Mouse (Mus musculus): ENCODE measurements at regions not wholly inside any gene's neighbourhood (a gene's known extent, or its start where the extent isn't known, plus 50 kb on each side); places are given as distances from the start of the nearest gene placed in this dataset.

- no peak for DNase-seq (ENCODE audit: low read depth in 1 of 2, low spot score in 2 of 2)
These were observed 119.5 kb upstream of the Sash1 start for GRCm38 (mm10) chr10:9005140-9005909.

- no peak for DNase-seq (ENCODE audit: low read depth in 1 of 2, low spot score in 2 of 2)
These were observed 116.4 kb upstream of the Sash1 start for GRCm38 (mm10) chr10:9002261-9002660.

- DNase-seq (ENCODE audit: low read depth in 1 of 2, low spot score in 2 of 2) = no peak
These were observed 113.0 kb upstream of the Sash1 start for GRCm38 (mm10) chr10:8998758-8999398.

- DNase-seq (ENCODE audit: low read depth in 1 of 2, low spot score in 2 of 2) = no peak
These were observed 112.5 kb upstream of the Sash1 start for GRCm38 (mm10) chr10:8998356-8998755.

- DNase-seq (ENCODE audit: low read depth in 1 of 2, low spot score in 2 of 2) = no peak
These were observed 109.2 kb upstream of the Sash1 start for GRCm38 (mm10) chr10:8995097-8995496.

- no peak for DNase-seq (ENCODE audit: low read depth in 1 of 2, low spot score in 2 of 2)
These were observed 100.5 kb upstream of the Sash1 start for GRCm38 (mm10) chr10:8986339-8986738.

GRCm38 (mm10) chr10:8983347-8983746, 97.5 kb upstream of the Sash1 start:
- DNase-seq (ENCODE audit: low read depth in 1 of 2, low spot score in 2 of 2) = no peak

- no peak for DNase-seq (ENCODE audit: low read depth in 1 of 2, low spot score in 2 of 2)
These were observed 94.7 kb upstream of the Sash1 start for GRCm38 (mm10) chr10:8980568-8980967.

GRCm38 (mm10) chr10:8978595-8978994, 92.7 kb upstream of the Sash1 start:
- DNase-seq (ENCODE audit: low read depth in 1 of 2, low spot score in 2 of 2) = no peak

GRCm38 (mm10) chr10:8973934-8974333, 88.1 kb upstream of the Sash1 start:
- DNase-seq (ENCODE audit: low read depth in 1 of 2, low spot score in 2 of 2) = no peak

- no peak for DNase-seq (ENCODE audit: low read depth in 1 of 2, low spot score in 2 of 2)
These were observed 87.1 kb upstream of the Sash1 start for GRCm38 (mm10) chr10:8972789-8973551.

GRCm38 (mm10) chr10:8970807-8971206, 84.9 kb upstream of the Sash1 start:
- no peak for DNase-seq (ENCODE audit: low read depth in 1 of 2, low spot score in 2 of 2)

- DNase-seq (ENCODE audit: low read depth in 1 of 2, low spot score in 2 of 2) = no peak
These were observed 83.7 kb upstream of the Sash1 start for GRCm38 (mm10) chr10:8969586-8969985.

GRCm38 (mm10) chr10:8969016-8969415, 83.1 kb upstream of the Sash1 start:
- no peak for DNase-seq (ENCODE audit: low read depth in 1 of 2, low spot score in 2 of 2)

- DNase-seq (ENCODE audit: low read depth in 1 of 2, low spot score in 2 of 2) = no peak
These were observed 82.5 kb upstream of the Sash1 start for GRCm38 (mm10) chr10:8968276-8968923.

- no peak for DNase-seq (ENCODE audit: low read depth in 1 of 2, low spot score in 2 of 2)
These were observed 77.1 kb upstream of the Sash1 start for GRCm38 (mm10) chr10:8962921-8963320.

GRCm38 (mm10) chr10:8960964-8961675, 75.2 kb upstream of the Sash1 start:
- no peak for DNase-seq (ENCODE audit: low read depth in 1 of 2, low spot score in 2 of 2)

- no peak for DNase-seq (ENCODE audit: low read depth in 1 of 2, low spot score in 2 of 2)
These were observed 74.5 kb upstream of the Sash1 start for GRCm38 (mm10) chr10:8960275-8960960.

GRCm38 (mm10) chr10:8955499-8956211, 69.8 kb upstream of the Sash1 start:
- DNase-seq (ENCODE audit: low read depth in 1 of 2, low spot score in 2 of 2) = no peak

- no peak for DNase-seq (ENCODE audit: low read depth in 1 of 2, low spot score in 2 of 2)
These were observed 68.1 kb upstream of the Sash1 start for GRCm38 (mm10) chr10:8954003-8954402.

Measured in monocyte, adult 2 months (primary cell).